Mouse (Mus musculus) ES-Bruce4 (cell line): ENCODE measurements around the gene Sp1. TPM values are rescaled to one million over a fixed set of nuclear protein-coding genes. Genes with fewer than 3 reads are reported as not detected.

Source experiments
- H3K27ac ChIP-seq: 2 replicates; pipeline ENCODE4 v1.5.1; 2012; ENCODE audit warnings: low read length, inconsistent platforms; ENCODE audit not compliant: insufficient read depth
- H3K27me3 ChIP-seq: 2 replicates; pipeline ENCODE4 v1.6.1; 2012; ENCODE audit warnings: mild to moderate bottlenecking, low read length, inconsistent platforms; ENCODE audit not compliant: control insufficient read depth, poor library complexity, insufficient read depth, severe bottlenecking
- H3K36me3 ChIP-seq: 2 replicates; pipeline ENCODE4 v1.6.1; 2012; ENCODE audit warnings: inconsistent platforms, mild to moderate bottlenecking, low read length, moderate library complexity; ENCODE audit not compliant: control insufficient read depth, poor library complexity, insufficient read depth, severe bottlenecking
- H3K4me1 ChIP-seq: one replicate; pipeline ENCODE4 v1.8.1; 2011; ENCODE audit warnings: low read length; ENCODE audit not compliant: control insufficient read depth, insufficient read depth
- H3K4me3 ChIP-seq: 2 replicates; pipeline ENCODE4 v1.5.1; 2011; ENCODE audit warnings: low read depth, mild to moderate bottlenecking, low read length
- H3K9ac ChIP-seq: 2 replicates; pipeline ENCODE4 v1.6.1; 2012; ENCODE audit warnings: low read depth, mild to moderate bottlenecking, inconsistent platforms; ENCODE audit not compliant: poor library complexity, severe bottlenecking
- H3K9me3 ChIP-seq: replicated peaks from 2 replicates; pipeline ENCODE4 v1.6.1; 2012; ENCODE audit warnings: mild to moderate bottlenecking, low read length, inconsistent platforms; ENCODE audit not compliant: control insufficient read depth, poor library complexity, insufficient read depth, severe bottlenecking
- CTCF ChIP-seq: IDR thresholded peaks from one replicate; pipeline ENCODE4 v1.8.1; 2011; ENCODE audit warnings: low read depth, low read length
- EP300 ChIP-seq: IDR thresholded peaks from 2 replicates; pipeline ENCODE4 v1.6.1; 2011; ENCODE audit warnings: low read depth, low read length; ENCODE audit not compliant: insufficient read depth
- POLR2A ChIP-seq: IDR thresholded peaks from one replicate; pipeline ENCODE4 v1.8.1; 2011; ENCODE audit warnings: low read length; ENCODE audit not compliant: insufficient read depth
- polyA plus RNA-seq: library from polyadenylated mRNA; stranded (reverse); fragments of >200 nt; gene quantifications from 2 replicates; pipeline ENCODE4 v1.2.4, GENCODE M21; 2011; ENCODE audit warnings: low read depth; ENCODE audit not compliant: missing spikeins, insufficient read depth, insufficient read length

Sp1 gene
- polyA plus RNA-seq, 1 experiment = 106 TPM

GRCm38 (mm10) chr15:102408558-102409130, 2.7 kb downstream of the Sp1 start:
- no peak overlapping the region for H3K9ac ChIP-seq
- H3K4me3 ChIP-seq = no peak overlapping the region
- H3K27me3 ChIP-seq = no peaks in the 10 kb centered on the region
- H3K4me1 ChIP-seq = peaks cover 3% of the 10 kb centered on the region
- no peak overlapping the region for H3K27ac ChIP-seq
- no peaks in the 10 kb centered on the region for H3K9me3 ChIP-seq
- peaks cover 55% of the 10 kb centered on the region for H3K36me3 ChIP-seq
- TF ChIP-seq EP300 = no peak
- TF ChIP-seq CTCF = no peak

DNA sequence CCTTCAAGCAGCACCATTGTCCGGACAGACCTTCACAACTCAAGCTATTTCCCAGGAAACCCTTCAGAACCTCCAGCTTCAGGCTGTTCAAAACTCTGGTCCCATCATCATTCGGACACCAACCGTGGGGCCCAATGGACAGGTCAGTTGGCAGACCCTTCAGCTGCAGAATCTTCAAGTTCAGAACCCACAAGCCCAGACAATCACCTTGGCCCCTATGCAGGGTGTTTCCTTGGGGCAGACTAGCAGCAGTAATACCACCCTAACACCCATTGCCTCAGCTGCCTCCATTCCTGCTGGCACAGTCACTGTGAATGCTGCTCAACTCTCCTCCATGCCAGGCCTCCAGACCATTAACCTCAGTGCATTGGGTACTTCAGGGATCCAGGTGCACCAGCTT, 3.3 kb downstream of the Sp1 start:
- no peak overlapping the region for H3K27ac ChIP-seq
- TF ChIP-seq EP300 (no peak), POLR2A (no peak), CTCF (no peak)
- H3K36me3 ChIP-seq = peaks cover 57% of the 10 kb centered on the region
- 0 out of 2 replicates have a peak overlapping the region, but pooled peaks have one; percentile 6 for H3K4me3 ChIP-seq
- no peak overlapping the region for H3K9ac ChIP-seq
- peaks cover 3% of the 10 kb centered on the region for H3K4me1 ChIP-seq
- H3K27me3 ChIP-seq = no peaks in the 10 kb centered on the region
- H3K9me3 ChIP-seq = no peaks in the 10 kb centered on the region

DNA sequence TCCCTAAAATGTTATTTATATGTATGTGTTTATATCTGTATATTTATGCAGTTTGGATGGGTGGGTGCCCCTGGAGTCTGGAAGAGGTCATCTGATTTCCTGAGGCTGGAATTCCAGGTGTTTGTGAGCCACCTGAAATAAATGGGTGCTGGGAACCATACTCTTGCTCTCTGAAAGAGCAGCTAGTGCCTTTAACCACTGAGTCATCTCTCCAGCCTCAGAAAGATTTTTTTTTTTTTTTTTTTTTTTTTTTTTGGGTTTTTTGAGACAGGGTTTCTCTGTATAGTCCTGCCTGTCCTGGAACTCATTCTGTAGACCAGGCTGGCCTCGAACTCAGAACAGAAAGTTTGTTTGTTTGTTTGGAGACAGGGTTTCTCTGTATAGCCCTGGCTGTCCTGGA, 5.1 kb downstream of the Sp1 start:
- peaks cover 3% of the 10 kb centered on the region for H3K4me1 ChIP-seq
- no peaks in the 10 kb centered on the region for H3K27me3 ChIP-seq
- peak overlapping the region; percentile 54; the same call in 1 of the 2 replicates for H3K9ac ChIP-seq
- peaks cover 62% of the 10 kb centered on the region for H3K36me3 ChIP-seq
- no peak for TF ChIP-seq CTCF
- no peak for TF ChIP-seq EP300
- H3K27ac ChIP-seq = no peak overlapping the region
- no peaks in the 10 kb centered on the region for H3K9me3 ChIP-seq
- no peak overlapping the region for H3K4me3 ChIP-seq

DNA sequence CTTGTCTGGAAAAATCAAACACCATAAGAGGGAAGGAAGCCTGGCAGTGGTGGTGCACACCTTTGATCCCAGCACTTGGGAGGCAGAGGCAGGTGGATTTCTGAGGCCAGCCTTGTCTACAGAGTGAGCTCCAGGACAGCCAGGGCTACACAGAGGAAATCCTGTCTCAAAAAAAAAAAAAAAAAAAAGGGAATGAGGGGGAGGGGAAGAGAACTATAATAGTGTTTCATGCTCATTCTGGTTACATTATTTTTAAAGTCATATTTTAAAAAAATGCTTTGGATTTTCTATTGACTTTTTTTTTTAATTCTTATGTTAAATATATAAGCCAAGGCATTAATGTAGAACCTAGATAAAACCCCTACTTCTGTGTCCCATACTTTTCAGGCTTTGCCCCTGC, 7.7 kb downstream of the Sp1 start:
- H3K4me1 ChIP-seq = peaks cover 1% of the 10 kb centered on the region
- peaks cover 62% of the 10 kb centered on the region for H3K36me3 ChIP-seq
- H3K27ac ChIP-seq = no peak overlapping the region
- H3K4me3 ChIP-seq = no peak overlapping the region
- no peak overlapping the region for H3K9ac ChIP-seq
- H3K27me3 ChIP-seq = no peaks in the 10 kb centered on the region
- no peaks in the 10 kb centered on the region for H3K9me3 ChIP-seq
- no peak for TF ChIP-seq CTCF
- TF ChIP-seq EP300 = no peak
- TF ChIP-seq POLR2A = no peak

- TF ChIP-seq CTCF (no peak), POLR2A (no peak), EP300 (no peak)
- Histone ChIP-seq H3K27ac (no peak overlapping the region), H3K9ac (peak overlapping the region; percentile 40; the same call in 1 of the 2 replicates), H3K4me1 (no peaks in the 10 kb centered on the region), H3K36me3 (peaks cover 47% of the 10 kb centered on the region), H3K27me3 (no peaks in the 10 kb centered on the region), H3K9me3 (no peaks in the 10 kb centered on the region), H3K4me3 (no peak overlapping the region)
Measured at GRCm38 (mm10) chr15:102417524-102417923, 11.6 kb downstream of the Sp1 start.

GRCm38 (mm10) chr15:102420986-102421385, 15.0 kb downstream of the Sp1 start:
- H3K27me3 ChIP-seq = no peaks in the 10 kb centered on the region
- H3K36me3 ChIP-seq = peaks cover 52% of the 10 kb centered on the region
- no peak overlapping the region for H3K9ac ChIP-seq

More at GRCm38 (mm10) chr15:102420986-102421385, 15.0 kb downstream of the Sp1 start:
- Histone ChIP-seq H3K27ac (peak overlapping the region; percentile 36; the same call in 1 of the 2 replicates), H3K4me3 (no peak overlapping the region), H3K9me3 (no peaks in the 10 kb centered on the region), H3K4me1 (no peaks in the 10 kb centered on the region)
- TF ChIP-seq EP300 = no peak
- TF ChIP-seq POLR2A = no peak
- TF ChIP-seq CTCF = no peak
